Mouse (Mus musculus): ENCODE measurements around the gene Fndc11.

GRCm38 (mm10) chr2:181253248-181253647 is 33.4 kb downstream of the Fndc11 start:
- TF ChIP-seq CTCF (IDR thresholded peaks at IDR 0.05; ENCODE audit: low read depth, low read length) (0 out of 2 replicates have a peak, but pooled peaks have one; percentile 5), POLR2A (IDR thresholded peaks at IDR 0.05; ENCODE audit: extremely low read depth, insufficient read depth, low read length) (no peak)
